Mouse (Mus musculus): ENCODE data around the gene Nedd9.

- no peak for TF ChIP-seq POLR2A (IDR thresholded peaks at IDR 0.05; ENCODE audit: low read depth, low read length)
- TF ChIP-seq CTCF (IDR thresholded peaks at IDR 0.05; ENCODE audit: borderline replicate concordance, insufficient read depth, low read length): no peak
These were observed 115.6 kb downstream of the Nedd9 start for GRCm38 (mm10) chr13:41371547-41371946.
